Mouse (Mus musculus) kidney, postnatal 10 days (tissue): ENCODE results near the gene Mcpt8.
A peak's percentile ranks its signal among the peaks of the same experiment; 100 is the strongest.
"Not testable (repeated sequence)": the region's sequence is repeated elsewhere in the genome, so short reads cannot be mapped to it uniquely, and the experiment has no call there.

ENCODE experiments used
- DNase-seq: peaks from one replicate; pipeline ENCODE4 v3.0.0; 2021; ENCODE audit warnings: mixed read lengths

Mcpt8 gene

GRCm38 (mm10) chr14:56085167-56085566 lies at the start of gene Mcpt8:
Mcpt8 (minus strand) TSS chr14:56085273.
- no peak for DNase-seq

- DNase-seq: not testable (repeated sequence)
Observed at GRCm38 (mm10) chr14:56133675-56134074, 48.6 kb upstream of the Mcpt8 start.

GRCm38 (mm10) chr14:56132508-56132907 lies 47.4 kb upstream of the Mcpt8 start, which contains the start of gene Gzmd:
Gzmd (minus strand) TSS chr14:56132608.
- not testable (repeated sequence) for DNase-seq

- no peak for DNase-seq
Observed at GRCm38 (mm10) chr14:56128341-56128740, 43.3 kb upstream of the Mcpt8 start.

- DNase-seq: no peak
Observed at GRCm38 (mm10) chr14:56123516-56123915, 38.4 kb upstream of the Mcpt8 start.

- DNase-seq: no peak
Observed at GRCm38 (mm10) chr14:56120525-56120924, 35.5 kb upstream of the Mcpt8 start, which contains the start of gene Gzme. Gzme (minus strand) TSS chr14:56120625.

- DNase-seq: not testable (repeated sequence)
Observed at GRCm38 (mm10) chr14:56115531-56116310, 30.6 kb upstream of the Mcpt8 start.

GRCm38 (mm10) chr14:56105447-56106180 lies 20.5 kb upstream of the Mcpt8 start:
- DNase-seq: no peak

- DNase-seq: no peak
Observed at GRCm38 (mm10) chr14:56105016-56105415, 19.9 kb upstream of the Mcpt8 start.

GRCm38 (mm10) chr14:56103452-56103851 lies 18.4 kb upstream of the Mcpt8 start:
- DNase-seq: no peak

GRCm38 (mm10) chr14:56102386-56102785 lies 17.3 kb upstream of the Mcpt8 start, which contains the start of gene Ctsg:
Ctsg (minus strand) TSS chr14:56102574.
- no peak for DNase-seq

- DNase-seq: peak; percentile 32
Observed at GRCm38 (mm10) chr14:56098940-56099339, 13.9 kb upstream of the Mcpt8 start.

GRCm38 (mm10) chr14:56097597-56097996 lies 12.5 kb upstream of the Mcpt8 start:
- no peak for DNase-seq

GRCm38 (mm10) chr14:56093353-56093752 lies 8.3 kb upstream of the Mcpt8 start:
- DNase-seq: no peak

GRCm38 (mm10) chr14:56086711-56087110 lies 1.6 kb upstream of the Mcpt8 start:
- no peak for DNase-seq

GRCm38 (mm10) chr14:56082016-56082415 lies 3.1 kb downstream of the Mcpt8 start:
- no peak for DNase-seq

GRCm38 (mm10) chr14:56062213-56062612 lies 22.9 kb downstream of the Mcpt8 start, which contains the start of gene Mcpt4:
Mcpt4 (minus strand) TSS chr14:56062313.
- not testable (repeated sequence) for DNase-seq

- no peak for DNase-seq
Observed at GRCm38 (mm10) chr14:56057722-56058121, 27.4 kb downstream of the Mcpt8 start.

- no peak for DNase-seq
Observed at GRCm38 (mm10) chr14:56055408-56055807, 29.7 kb downstream of the Mcpt8 start.

GRCm38 (mm10) chr14:56041792-56042191 lies 43.3 kb downstream of the Mcpt8 start, which contains the start of gene Mcpt2:
Mcpt2 (plus strand) TSS chr14:56042041.
- not testable (repeated sequence) for DNase-seq

GRCm38 (mm10) chr14:56034433-56034832 lies 50.6 kb downstream of the Mcpt8 start:
- no peak for DNase-seq
